Mouse (Mus musculus): Measurements from ENCODE around the gene Hsph1. TPM values are rescaled to one million over a fixed set of nuclear protein-coding genes. Genes with fewer than 3 reads are reported as not detected.

The Hsph1 gene
- polyA plus RNA-seq, 1 experiment, result 38.0 TPM

DNA sequence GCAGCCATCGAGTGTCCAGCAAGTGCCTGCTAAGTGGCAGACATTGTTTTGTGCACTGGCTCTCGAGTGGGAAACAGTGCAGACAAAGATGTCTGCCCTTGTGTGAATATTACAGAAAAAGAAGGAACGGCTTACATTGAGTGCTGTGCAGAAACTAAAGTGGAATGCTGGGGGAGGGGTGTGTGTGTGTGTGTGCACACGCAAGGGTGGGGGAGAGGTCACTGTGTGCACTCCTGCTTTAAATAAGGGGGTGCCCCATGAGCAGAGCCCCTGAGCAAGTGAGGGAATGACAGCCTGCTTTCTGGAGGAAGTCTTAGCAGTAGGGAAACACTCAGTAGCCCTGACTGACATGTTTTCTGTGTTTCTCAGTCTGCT, 14.0 kb upstream of the Hsph1 start:
- no peak overlapping the region for H3ac ChIP-seq (ENCODE audit: control insufficient read depth, insufficient read length)
- H3K27me3 ChIP-seq (ENCODE audit: control insufficient read depth, insufficient read depth, insufficient read length), result no peaks in the 10 kb centered on the region
- H3K79me2 ChIP-seq (ENCODE audit: control insufficient read depth, insufficient read depth), result no peaks in the 10 kb centered on the region
- H3K4me2 ChIP-seq (ENCODE audit: low read depth), result no peak overlapping the region
- TF ChIP-seq E2F4 (IDR thresholded peaks at IDR 0.05; ENCODE audit: insufficient read depth) (no peak), MYOD1 (IDR thresholded peaks at IDR 0.05; ENCODE audit: control insufficient read depth in 1 of 3, insufficient read length in 2 of 3, low read depth in 2 of 3) (no peak), CEBPB (IDR thresholded peaks at IDR 0.05; ENCODE audit: insufficient read depth, poor library complexity, severe bottlenecking) (no peak), TCF3 (IDR thresholded peaks at IDR 0.05; ENCODE audit: insufficient read length, low read depth) (no peak), POLR2A (IDR thresholded peaks at IDR 0.05; ENCODE audit: insufficient read length, low read depth) (no peak), MYOG (IDR thresholded peaks at IDR 0.05; ENCODE audit: control insufficient read depth in 1 of 3, insufficient read depth in 1 of 3, insufficient read length in 2 of 3, low read depth in 2 of 3) (no peak), MAX (IDR thresholded peaks at IDR 0.05; ENCODE audit: low read depth) (no peak), USF1 (IDR thresholded peaks at IDR 0.05; ENCODE audit: low read depth) (no peak), POLR2AphosphoS2 (IDR thresholded peaks at IDR 0.05; ENCODE audit: insufficient read length, low read depth) (no peak), SRF (IDR thresholded peaks at IDR 0.05; ENCODE audit: control insufficient read depth, insufficient read length, low read depth) (no peak), TCF12 (IDR thresholded peaks at IDR 0.05; ENCODE audit: insufficient read depth, poor library complexity, severe bottlenecking) (no peak), REST (IDR thresholded peaks at IDR 0.05; ENCODE audit: insufficient read depth, insufficient read length) (no peak)
- H3K36me3 ChIP-seq (ENCODE audit: control insufficient read depth, insufficient read depth), result no peaks in the 10 kb centered on the region
- no peak overlapping the region for H3K4me3 ChIP-seq

DNA sequence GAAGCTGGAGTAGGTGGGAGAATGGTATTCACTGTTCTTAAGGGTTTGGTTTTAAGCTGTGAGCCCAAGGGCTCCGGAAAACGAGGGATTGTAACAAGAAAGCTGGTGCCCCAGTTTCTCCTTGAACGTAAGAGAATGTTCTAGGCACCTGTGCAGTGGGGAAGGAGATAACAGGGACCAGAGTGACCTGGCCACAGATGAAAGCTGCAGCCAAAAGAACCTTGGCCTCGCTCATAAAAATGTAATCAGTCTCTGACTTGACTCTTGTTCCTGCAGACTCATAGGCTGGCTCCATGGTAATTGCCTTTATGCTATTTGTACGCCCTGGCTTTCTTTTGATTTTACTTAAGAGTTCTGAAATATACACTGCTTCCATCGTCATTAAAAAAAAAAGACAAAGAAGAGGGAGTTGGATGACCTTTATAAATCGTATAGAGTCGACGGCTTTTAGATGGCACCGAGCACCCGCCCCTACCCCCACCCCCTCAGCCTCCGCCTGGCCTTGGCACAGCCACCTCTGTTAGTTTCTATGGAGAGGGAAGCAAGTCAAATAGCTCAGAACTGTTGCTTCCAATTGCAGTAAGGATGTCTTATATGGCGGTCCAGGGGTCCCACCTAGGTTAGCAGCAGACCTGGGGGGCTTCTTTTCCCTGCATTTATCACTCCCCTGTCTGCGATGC, 13.5 kb upstream of the Hsph1 start:
- Histone ChIP-seq H3K27me3 (ENCODE audit: control insufficient read depth, insufficient read depth, insufficient read length) (no peaks in the 10 kb centered on the region), H3K79me2 (ENCODE audit: control insufficient read depth, insufficient read depth) (no peaks in the 10 kb centered on the region), H3K4me2 (ENCODE audit: low read depth) (no peak overlapping the region), H3K36me3 (ENCODE audit: control insufficient read depth, insufficient read depth) (no peaks in the 10 kb centered on the region), H3K4me3 (no peak overlapping the region), H3ac (ENCODE audit: control insufficient read depth, insufficient read length) (no peak overlapping the region)
- TF ChIP-seq TCF12 (IDR thresholded peaks at IDR 0.05; ENCODE audit: insufficient read depth, poor library complexity, severe bottlenecking), result no peak
- TF ChIP-seq USF1 (IDR thresholded peaks at IDR 0.05; ENCODE audit: low read depth), result no peak
- no peak for TF ChIP-seq POLR2AphosphoS2 (IDR thresholded peaks at IDR 0.05; ENCODE audit: insufficient read length, low read depth)
- TF ChIP-seq TCF3 (IDR thresholded peaks at IDR 0.05; ENCODE audit: insufficient read length, low read depth), result no peak
- no peak for TF ChIP-seq SRF (IDR thresholded peaks at IDR 0.05; ENCODE audit: control insufficient read depth, insufficient read length, low read depth)

DNA sequence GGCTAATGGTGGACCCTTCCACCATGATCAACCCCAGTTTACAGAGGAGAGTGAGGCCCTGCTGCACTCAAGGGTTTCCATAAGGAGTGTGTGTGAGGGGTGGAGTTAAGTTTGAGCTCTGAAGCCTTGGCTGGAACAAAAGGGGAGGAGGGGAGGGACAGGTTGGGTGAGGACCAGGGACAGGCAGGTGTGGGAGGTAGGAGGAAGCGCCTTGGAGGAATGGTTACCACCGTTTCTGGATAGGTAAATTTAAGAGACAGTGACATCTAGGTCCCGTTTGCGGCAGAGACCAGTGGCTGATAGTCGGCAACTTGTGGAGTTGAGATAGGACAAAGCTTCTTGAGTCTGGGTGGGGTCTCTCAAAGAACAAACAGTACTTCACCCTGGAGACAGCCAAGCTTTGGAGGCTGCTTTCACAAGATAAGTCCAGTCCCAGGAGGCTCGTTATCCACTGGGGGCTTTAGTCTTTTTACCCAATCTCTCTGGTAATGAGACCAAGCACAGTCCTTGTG, 12.8 kb upstream of the Hsph1 start:
- no peaks in the 10 kb centered on the region for H3K36me3 ChIP-seq (ENCODE audit: control insufficient read depth, insufficient read depth)
- H3K4me3 ChIP-seq, result no peak overlapping the region
- no peaks in the 10 kb centered on the region for H3K79me2 ChIP-seq (ENCODE audit: control insufficient read depth, insufficient read depth)
- no peak overlapping the region for H3ac ChIP-seq (ENCODE audit: control insufficient read depth, insufficient read length)
- TF ChIP-seq E2F4 (IDR thresholded peaks at IDR 0.05; ENCODE audit: insufficient read depth) (no peak), USF1 (IDR thresholded peaks at IDR 0.05; ENCODE audit: low read depth) (no peak), MYOG (IDR thresholded peaks at IDR 0.05; ENCODE audit: control insufficient read depth in 1 of 3, insufficient read depth in 1 of 3, insufficient read length in 2 of 3, low read depth in 2 of 3) (no peak), SRF (IDR thresholded peaks at IDR 0.05; ENCODE audit: control insufficient read depth, insufficient read length, low read depth) (no peak), REST (IDR thresholded peaks at IDR 0.05; ENCODE audit: insufficient read depth, insufficient read length) (no peak), POLR2AphosphoS2 (IDR thresholded peaks at IDR 0.05; ENCODE audit: insufficient read length, low read depth) (no peak), POLR2A (IDR thresholded peaks at IDR 0.05; ENCODE audit: insufficient read length, low read depth) (no peak), MYOD1 (IDR thresholded peaks at IDR 0.05; ENCODE audit: control insufficient read depth in 1 of 3, insufficient read length in 2 of 3, low read depth in 2 of 3) (no peak), CEBPB (IDR thresholded peaks at IDR 0.05; ENCODE audit: insufficient read depth, poor library complexity, severe bottlenecking) (no peak), MAX (IDR thresholded peaks at IDR 0.05; ENCODE audit: low read depth) (no peak), TCF3 (IDR thresholded peaks at IDR 0.05; ENCODE audit: insufficient read length, low read depth) (no peak), TCF12 (IDR thresholded peaks at IDR 0.05; ENCODE audit: insufficient read depth, poor library complexity, severe bottlenecking) (no peak)
- H3K27me3 ChIP-seq (ENCODE audit: control insufficient read depth, insufficient read depth, insufficient read length), result no peaks in the 10 kb centered on the region
- no peak overlapping the region for H3K4me2 ChIP-seq (ENCODE audit: low read depth)

DNA sequence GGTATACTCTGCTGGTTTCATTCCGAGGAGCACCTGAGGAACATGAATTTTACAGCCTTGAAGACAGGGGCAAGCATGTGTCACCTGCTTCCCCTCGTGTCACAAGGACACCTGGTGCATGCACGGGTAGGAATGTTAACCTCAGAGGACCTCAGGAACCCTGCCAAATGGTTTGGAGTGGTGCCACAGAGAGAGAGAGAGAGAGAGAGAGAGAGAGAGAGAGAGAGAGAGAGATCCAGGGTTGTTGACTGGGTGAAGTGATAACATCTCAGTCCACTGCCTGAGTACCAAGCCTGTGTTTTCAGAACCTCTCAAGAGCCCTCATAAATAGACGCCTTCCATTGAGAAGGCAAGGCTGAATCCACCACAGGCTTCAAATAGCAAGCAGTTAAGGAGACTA, 12.0 kb upstream of the Hsph1 start:
- TF ChIP-seq CEBPB (IDR thresholded peaks at IDR 0.05; ENCODE audit: insufficient read depth, poor library complexity, severe bottlenecking) (no peak), E2F4 (IDR thresholded peaks at IDR 0.05; ENCODE audit: insufficient read depth) (no peak), MYOG (IDR thresholded peaks at IDR 0.05; ENCODE audit: control insufficient read depth in 1 of 3, insufficient read depth in 1 of 3, insufficient read length in 2 of 3, low read depth in 2 of 3) (no peak), USF1 (IDR thresholded peaks at IDR 0.05; ENCODE audit: low read depth) (no peak), MAX (IDR thresholded peaks at IDR 0.05; ENCODE audit: low read depth) (no peak)
- H3K4me2 ChIP-seq (ENCODE audit: low read depth), result no peak overlapping the region
- H3K79me2 ChIP-seq (ENCODE audit: control insufficient read depth, insufficient read depth), result no peaks in the 10 kb centered on the region

More for the DNA sequence above, 12.0 kb upstream of the Hsph1 start:
- no peaks in the 10 kb centered on the region for H3K27me3 ChIP-seq (ENCODE audit: control insufficient read depth, insufficient read depth, insufficient read length)
- H3ac ChIP-seq (ENCODE audit: control insufficient read depth, insufficient read length), result no peak overlapping the region
- no peak overlapping the region for H3K4me3 ChIP-seq
- no peaks in the 10 kb centered on the region for H3K36me3 ChIP-seq (ENCODE audit: control insufficient read depth, insufficient read depth)
